Comparison of ENCODE assay signal across 27 mouse cellular contexts in genomic region chr17:66289894-66290293, GRCm38 (mm10).
"Had no signal": no experiment of that assay in that cellular context is flagged by ENCODE, and none has a peak within 500 bp of the region (broad histone marks: within the 10 kb centered on the region; RNA-seq: fewer than 3 reads in every experiment).

No protein-coding gene starts in this region.

- H3K27ac ChIP-seq: embryonic facial prominence, embryonic 10.5 days; embryonic facial prominence, embryonic 12.5 days; embryonic facial prominence, embryonic 13.5 days; embryonic facial prominence, embryonic 15.5 days; forebrain, embryonic 10.5 days; forebrain, embryonic 12.5 days; forebrain, embryonic 13.5 days; forebrain, embryonic 15.5 days; gastrocnemius, adult 2 months; heart, adult 2 months had no signal

- ATAC-seq: forebrain, embryonic 13.5 days; forebrain, embryonic 14.5 days; forebrain, embryonic 15.5 days; forebrain, embryonic 16.5 days; forebrain, postnatal 0 days had no signal

- H3K4me3 ChIP-seq: embryonic facial prominence, embryonic 10.5 days; embryonic facial prominence, embryonic 12.5 days; embryonic facial prominence, embryonic 13.5 days; embryonic facial prominence, embryonic 15.5 days; erythroblast, embryonic 14.5 days; forebrain, embryonic 10.5 days; forebrain, embryonic 12.5 days; forebrain, embryonic 13.5 days; forebrain, embryonic 15.5 days; gastrocnemius, adult 2 months; heart, adult 2 months had no signal

- DNase-seq: cerebellum, adult 8-10 months; cerebellum, adult 9-10 months; cerebellum, adult 9-11 months; cerebellum, postnatal 10 days; cerebellum, postnatal 14 days; cerebellum, postnatal 25 days; cerebellum, postnatal 36 days; embryo, embryonic 11 days; forebrain, postnatal 0 days; gastrocnemius, adult 2 months; gastrocnemius, postnatal 10 days; gastrocnemius, postnatal 14 days; gastrocnemius, postnatal 25 days; gastrocnemius, postnatal 36 days; heart, adult 18-20 months; heart, adult 2 months had no signal
